Mouse (Mus musculus): Measurements from ENCODE around the gene Tjp1. TPM values are rescaled to one million over a fixed set of nuclear protein-coding genes. Genes with fewer than 3 reads are reported as not detected.
A peak's percentile ranks its signal among the peaks of the same experiment; 100 is the strongest.

The Tjp1 gene
- polyA plus RNA-seq, 1 experiment from 2014 or later, result 26.8 TPM

GRCm38 (mm10) chr7:65366153-65366552 is 161.4 kb downstream of the Tjp1 start:
- no peak for ATAC-seq (ENCODE audit: low FRiP score, low read depth)
- H3K9ac ChIP-seq, result no peak overlapping the region
- H3K27ac ChIP-seq (replicated peaks), result no peak overlapping the region
- WGBS, result 17% methylated on average over 1 of the region's 1 CpGs
- H3K36me3 ChIP-seq, result no peaks in the 10 kb centered on the region
- H3K4me2 ChIP-seq, result no peak overlapping the region
- peaks cover 26% of the 10 kb centered on the region; the same call in 1 of the 2 replicates for H3K4me1 ChIP-seq (replicated peaks)
- H3K9me3 ChIP-seq, result no peaks in the 10 kb centered on the region
- no peak overlapping the region for H3K4me3 ChIP-seq
- H3K27me3 ChIP-seq, result no peaks in the 10 kb centered on the region

- H3K36me3 ChIP-seq, result no peaks in the 10 kb centered on the region
- ATAC-seq (ENCODE audit: low FRiP score, low read depth), result no peak
- no peak overlapping the region for H3K27ac ChIP-seq (replicated peaks)
- WGBS, result 81% methylated on average over 4 of the region's 4 CpGs
- peaks cover 26% of the 10 kb centered on the region; the same call in 1 of the 2 replicates for H3K4me1 ChIP-seq (replicated peaks)
- no peak overlapping the region for H3K4me2 ChIP-seq
- no peak overlapping the region for H3K4me3 ChIP-seq
- H3K9ac ChIP-seq, result no peak overlapping the region
- no peaks in the 10 kb centered on the region for H3K9me3 ChIP-seq
- no peaks in the 10 kb centered on the region for H3K27me3 ChIP-seq
Measured at GRCm38 (mm10) chr7:65365560-65365959, 162.0 kb downstream of the Tjp1 start.

DNA sequence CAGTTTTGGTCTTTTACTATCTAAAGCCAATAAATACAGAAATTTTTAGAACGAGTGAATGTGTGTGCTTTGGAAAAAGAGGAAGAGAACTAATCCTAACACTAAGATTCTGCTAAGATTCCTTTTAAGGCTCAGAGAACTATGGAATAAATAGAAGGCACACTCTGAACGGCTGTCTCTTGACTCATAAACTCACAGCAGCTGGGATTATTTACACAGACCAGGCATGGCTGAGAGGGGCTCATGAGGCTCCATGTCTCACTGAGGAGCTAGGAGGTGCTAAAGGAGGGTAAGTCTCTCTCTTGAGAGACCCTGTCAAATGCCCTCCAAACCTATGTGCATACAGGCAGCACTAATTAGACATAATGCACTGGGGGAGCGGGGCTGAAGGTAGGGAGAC is 167.3 kb downstream of the Tjp1 start:
- no peaks in the 10 kb centered on the region for H3K36me3 ChIP-seq
- H3K4me2 ChIP-seq, result no peak overlapping the region
- WGBS, result 71% methylated on average over 3 of the region's 3 CpGs
- no peak overlapping the region for H3K4me3 ChIP-seq
- H3K9ac ChIP-seq, result no peak overlapping the region
- H3K27me3 ChIP-seq, result no peaks in the 10 kb centered on the region
- H3K27ac ChIP-seq (replicated peaks), result no peak overlapping the region
- H3K4me1 ChIP-seq (replicated peaks), result peaks cover 26% of the 10 kb centered on the region
- ATAC-seq (ENCODE audit: low FRiP score, low read depth), result no peak
- no peaks in the 10 kb centered on the region for H3K9me3 ChIP-seq

DNA sequence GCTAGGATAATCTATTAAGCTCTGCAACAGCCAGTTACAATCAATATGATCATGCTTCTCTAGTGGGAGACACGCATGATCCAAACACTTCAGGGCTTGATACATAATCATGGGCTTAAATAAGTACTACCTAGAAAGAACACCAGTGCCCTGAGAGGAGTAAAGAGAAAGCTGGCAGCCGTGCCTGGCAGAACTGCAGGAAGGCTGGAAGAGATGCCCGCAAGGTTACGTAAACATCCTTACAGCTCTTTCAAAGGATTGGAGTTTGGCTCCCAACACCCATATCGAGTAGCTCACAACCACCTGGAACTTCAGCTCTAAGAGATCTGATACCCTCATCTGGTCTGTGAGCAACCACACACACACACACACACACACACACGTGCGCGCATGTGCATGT is 167.8 kb downstream of the Tjp1 start:
- Histone ChIP-seq H3K9me3 (no peaks in the 10 kb centered on the region), H3K27ac (replicated peaks) (no peak overlapping the region), H3K4me3 (no peak overlapping the region), H3K36me3 (no peaks in the 10 kb centered on the region), H3K27me3 (no peaks in the 10 kb centered on the region), H3K9ac (no peak overlapping the region), H3K4me2 (no peak overlapping the region), H3K4me1 (replicated peaks) (peaks cover 28% of the 10 kb centered on the region)
- WGBS, result 77% methylated on average over 8 of the region's 8 CpGs
- ATAC-seq (ENCODE audit: low FRiP score, low read depth), result no peak

DNA sequence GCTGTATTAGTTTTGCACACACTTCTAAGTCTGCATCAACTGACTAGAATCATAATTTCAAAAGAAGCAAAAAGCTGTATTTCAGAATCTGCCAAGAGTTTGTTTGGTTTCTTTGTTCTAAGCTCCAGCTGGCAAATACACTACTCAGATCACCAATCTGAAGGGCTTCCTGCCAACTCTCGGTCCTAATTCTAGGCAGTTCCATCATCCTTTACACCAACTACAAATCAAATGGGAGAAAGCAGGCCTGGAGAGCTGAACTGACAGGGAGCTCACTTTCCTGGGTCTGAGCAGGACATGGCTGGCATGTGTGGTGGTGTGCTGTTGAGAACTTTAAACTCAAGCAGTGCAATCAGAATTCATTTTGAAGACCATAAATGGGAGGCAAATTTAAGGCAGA is 170.0 kb downstream of the Tjp1 start:
- whole genome bisulfite sequencing, result 22% methylated on average over 1 of the region's 1 CpGs
- Histone ChIP-seq H3K9ac (no peak overlapping the region), H3K27me3 (no peaks in the 10 kb centered on the region), H3K9me3 (no peaks in the 10 kb centered on the region), H3K4me2 (no peak overlapping the region), H3K36me3 (no peaks in the 10 kb centered on the region), H3K27ac (replicated peaks) (peak overlapping the region; percentile 50), H3K4me1 (replicated peaks) (peaks cover 28% of the 10 kb centered on the region), H3K4me3 (no peak overlapping the region)
- 0 out of 2 replicates have a peak, but pooled peaks have one; percentile 54 for ATAC-seq (ENCODE audit: low FRiP score, low read depth)

- WGBS, result 87% methylated on average over 1 of the region's 1 CpGs
- no peak overlapping the region for H3K4me2 ChIP-seq
- ATAC-seq (ENCODE audit: low FRiP score, low read depth), result no peak
- no peaks in the 10 kb centered on the region for H3K9me3 ChIP-seq
- peaks cover 28% of the 10 kb centered on the region for H3K4me1 ChIP-seq (replicated peaks)
- H3K36me3 ChIP-seq, result no peaks in the 10 kb centered on the region
- no peak overlapping the region for H3K9ac ChIP-seq
- H3K4me3 ChIP-seq, result no peak overlapping the region
- 0 out of 2 replicates have a peak overlapping the region, but pooled peaks have one; percentile 3 for H3K27ac ChIP-seq (replicated peaks)
- H3K27me3 ChIP-seq, result no peaks in the 10 kb centered on the region
Measured at GRCm38 (mm10) chr7:65356204-65356603, 171.4 kb downstream of the Tjp1 start.

- H3K4me2 ChIP-seq, result no peak overlapping the region
- H3K27me3 ChIP-seq, result no peaks in the 10 kb centered on the region
- H3K4me3 ChIP-seq, result no peak overlapping the region
- ATAC-seq (ENCODE audit: low FRiP score, low read depth), result no peak
- peaks cover 24% of the 10 kb centered on the region for H3K4me1 ChIP-seq (replicated peaks)
- no peak overlapping the region for H3K9ac ChIP-seq
- no peaks in the 10 kb centered on the region for H3K9me3 ChIP-seq
- no peaks in the 10 kb centered on the region for H3K36me3 ChIP-seq
- no peak overlapping the region for H3K27ac ChIP-seq (replicated peaks)
- 75% methylated on average over 2 of the region's 2 CpGs for WGBS
Measured at GRCm38 (mm10) chr7:65354908-65355307, 172.7 kb downstream of the Tjp1 start.

GRCm38 (mm10) chr7:65350348-65351079 is 177.1 kb downstream of the Tjp1 start:
- H3K4me2 ChIP-seq, result no peak overlapping the region
- no peaks in the 10 kb centered on the region for H3K9me3 ChIP-seq
- no peaks in the 10 kb centered on the region for H3K27me3 ChIP-seq
- 92% methylated on average over 4 of the region's 4 CpGs for WGBS
- H3K27ac ChIP-seq (replicated peaks), result no peak overlapping the region
- ATAC-seq (ENCODE audit: low FRiP score, low read depth), result no peak
- H3K9ac ChIP-seq, result no peak overlapping the region
- H3K4me3 ChIP-seq, result no peak overlapping the region
- H3K36me3 ChIP-seq, result no peaks in the 10 kb centered on the region
- 0 out of 2 replicates have a peak, but pooled peaks cover 2% of the 10 kb centered on the region for H3K4me1 ChIP-seq (replicated peaks)

DNA sequence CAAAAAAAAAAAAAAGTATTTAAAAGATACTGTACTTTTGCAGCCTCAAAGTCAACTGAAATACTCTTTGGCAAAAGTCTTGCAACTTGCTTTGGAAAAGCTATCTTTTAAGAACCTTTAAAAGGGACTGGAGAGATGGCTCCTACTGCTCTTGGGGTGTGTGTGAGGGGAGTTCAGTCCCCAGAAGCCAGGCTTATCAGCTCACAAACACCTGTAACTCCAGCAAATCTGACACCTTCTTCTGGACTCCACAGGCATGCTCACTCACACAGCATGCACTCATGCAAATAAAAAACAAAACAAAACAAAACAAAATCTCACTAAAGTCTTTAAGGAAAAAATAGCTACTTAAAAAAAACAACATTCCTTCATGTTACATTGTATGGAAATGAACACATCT is 179.0 kb downstream of the Tjp1 start:
- ATAC-seq (ENCODE audit: low FRiP score, low read depth), result no peak
- Histone ChIP-seq H3K4me1 (replicated peaks) (no peaks in the 10 kb centered on the region), H3K9me3 (no peaks in the 10 kb centered on the region), H3K36me3 (no peaks in the 10 kb centered on the region), H3K9ac (no peak overlapping the region), H3K27ac (replicated peaks) (no peak overlapping the region), H3K27me3 (no peaks in the 10 kb centered on the region), H3K4me2 (no peak overlapping the region), H3K4me3 (no peak overlapping the region)

- Histone ChIP-seq H3K4me3 (no peak overlapping the region), H3K9ac (no peak overlapping the region), H3K36me3 (peaks cover 3% of the 10 kb centered on the region), H3K4me2 (no peak overlapping the region), H3K9me3 (no peaks in the 10 kb centered on the region), H3K4me1 (replicated peaks) (no peaks in the 10 kb centered on the region), H3K27ac (replicated peaks) (no peak overlapping the region), H3K27me3 (no peaks in the 10 kb centered on the region)
- ATAC-seq (ENCODE audit: low FRiP score, low read depth), result no peak
- 78% methylated on average over 3 of the region's 3 CpGs for WGBS
Measured at GRCm38 (mm10) chr7:65345314-65345713, 182.3 kb downstream of the Tjp1 start.

DNA sequence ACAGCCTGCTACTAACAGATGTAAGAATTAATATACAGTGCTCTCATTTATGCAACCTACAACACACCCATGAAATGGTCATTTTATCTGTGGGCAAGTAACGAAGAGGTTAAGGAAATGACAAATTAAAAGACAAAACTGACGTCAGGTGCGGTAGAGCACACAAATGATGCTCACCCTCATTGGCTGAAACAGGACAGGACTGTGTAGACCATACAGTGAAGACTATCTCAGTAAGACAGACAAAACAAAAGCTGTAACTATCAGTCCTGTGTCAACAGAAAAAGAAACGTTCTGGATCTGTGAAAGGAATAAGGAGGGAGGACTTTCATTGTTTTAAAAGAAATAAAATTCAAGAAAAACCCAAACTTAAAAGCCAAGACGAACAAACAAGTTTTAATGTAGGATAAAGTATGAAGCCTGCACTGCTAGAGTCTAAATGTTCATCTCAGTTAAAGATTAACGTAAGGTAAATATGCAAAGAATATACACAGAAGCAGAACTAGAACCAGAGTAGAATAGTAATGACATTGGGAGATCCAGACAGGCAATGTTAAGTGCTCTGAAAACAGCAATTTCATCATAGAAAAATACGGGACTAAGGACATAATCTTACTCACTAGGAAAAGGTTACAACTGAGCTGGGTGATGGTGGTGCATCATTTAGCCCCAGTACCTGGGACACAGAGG is 189.9 kb downstream of the Tjp1 start:
- no peak overlapping the region for H3K9ac ChIP-seq
- H3K4me2 ChIP-seq, result no peak overlapping the region
- H3K27me3 ChIP-seq, result no peaks in the 10 kb centered on the region
- H3K27ac ChIP-seq (replicated peaks), result no peak overlapping the region
- no peak overlapping the region for H3K4me3 ChIP-seq
- peaks cover 35% of the 10 kb centered on the region for H3K36me3 ChIP-seq
- H3K4me1 ChIP-seq (replicated peaks), result no peaks in the 10 kb centered on the region
- H3K9me3 ChIP-seq, result no peaks in the 10 kb centered on the region
- no peak for ATAC-seq (ENCODE audit: low FRiP score, low read depth)
- 91% methylated on average over 7 of the region's 7 CpGs for WGBS

DNA sequence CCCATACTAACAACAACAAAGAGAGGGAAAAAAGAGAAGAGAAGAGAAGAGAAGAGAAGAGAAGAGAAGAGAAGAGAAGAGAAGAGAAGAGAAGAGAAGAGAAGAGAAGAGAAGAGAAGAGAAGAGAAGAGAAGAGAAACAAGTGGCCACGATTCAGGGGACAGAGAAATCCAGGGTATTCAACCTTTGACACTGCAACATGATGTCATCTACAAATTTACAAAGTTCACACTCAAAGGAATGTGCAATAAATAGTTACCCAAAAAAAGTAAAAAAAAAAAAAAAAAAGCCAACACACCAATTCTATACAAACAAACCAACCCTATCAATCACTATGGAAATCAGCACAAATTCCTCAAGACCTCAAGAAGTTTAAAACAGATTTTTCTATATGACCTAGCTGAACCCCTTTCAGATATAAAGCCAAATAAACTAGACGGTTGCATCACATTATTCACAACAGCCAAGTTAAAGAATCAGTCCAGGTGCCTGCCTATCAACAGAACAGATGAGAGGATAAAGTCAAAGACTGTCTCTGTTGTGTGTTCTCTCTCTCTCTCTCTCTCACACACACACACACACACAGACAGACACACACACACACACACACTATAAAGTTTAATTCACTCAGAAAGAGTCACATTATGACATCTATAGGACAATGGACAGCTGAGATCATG is 194.4 kb downstream of the Tjp1 start:
- H3K27ac ChIP-seq (replicated peaks), result no peak overlapping the region
- H3K9ac ChIP-seq, result no peak overlapping the region
- WGBS, result 92% methylated on average over 2 of the region's 2 CpGs
- no peaks in the 10 kb centered on the region for H3K4me1 ChIP-seq (replicated peaks)
- peaks cover 26% of the 10 kb centered on the region for H3K36me3 ChIP-seq
- H3K27me3 ChIP-seq, result no peaks in the 10 kb centered on the region
- no peak overlapping the region for H3K4me2 ChIP-seq
- no peak overlapping the region for H3K4me3 ChIP-seq
- H3K9me3 ChIP-seq, result no peaks in the 10 kb centered on the region
- ATAC-seq (ENCODE audit: low FRiP score, low read depth), result no peak

Measured in hindbrain, embryonic 15.5 days (tissue).